In genomic region chr11:47248345-47248893, GRCm38 (mm10) we compare ENCODE assay signal across 15 mouse cellular contexts.
DNase-seq lines count a peak whose midpoint lies in the region; ATAC-seq and TF ChIP-seq lines count a peak whose summit lies in the region.
"Had no signal": no experiment of that assay in that cellular context is flagged by ENCODE, and none has a peak within 500 bp of the region (broad histone marks: within the 10 kb centered on the region; RNA-seq: fewer than 3 reads in every experiment).

No protein-coding gene starts in this region.

- no peak overlapping the region for H3K27ac ChIP-seq in hindbrain, embryonic 11.5 days (ENCODE audit: low read depth, low read length)
- H3K27ac ChIP-seq in hindbrain, embryonic 13.5 days = no peak overlapping the region
- no peak overlapping the region for H3K27ac ChIP-seq in forebrain, postnatal 0 days (ENCODE audit: low read depth, low read length)
- no peak overlapping the region for H3K27ac ChIP-seq in hindbrain, embryonic 16.5 days (ENCODE audit: low read depth, low read length)
- H3K27ac ChIP-seq: heart, adult 2 months had no signal

- H3K4me2 ChIP-seq in hindbrain, embryonic 11.5 days (replicated peaks; ENCODE audit: low read depth, low read length) = no peak overlapping the region
- H3K4me2 ChIP-seq in hindbrain, embryonic 13.5 days = no peak overlapping the region
- H3K4me2 ChIP-seq in forebrain, postnatal 0 days (ENCODE audit: low read depth) = no peak overlapping the region
- H3K4me2 ChIP-seq in hindbrain, embryonic 16.5 days (ENCODE audit: low read length) = no peak overlapping the region

- H3K4me3 ChIP-seq in hindbrain, embryonic 11.5 days (ENCODE audit: low read depth, low read length) = no peak overlapping the region
- no peak overlapping the region for H3K4me3 ChIP-seq in hindbrain, embryonic 13.5 days
- no peak overlapping the region for H3K4me3 ChIP-seq in forebrain, postnatal 0 days (ENCODE audit: low read depth, low read length)
- no peak overlapping the region for H3K4me3 ChIP-seq in hindbrain, embryonic 16.5 days (ENCODE audit: low read length)
- H3K4me3 ChIP-seq: erythroblast, embryonic 14.5 days; heart, adult 2 months had no signal

- no peak for TF ChIP-seq POLR2A in brain, embryonic 14.5 days (IDR thresholded peaks at IDR 0.05; ENCODE audit: borderline replicate concordance, extremely low read depth, insufficient read depth, insufficient read length, poor library complexity, severe bottlenecking)

- peak; percentile 26; the same call in 1 of the 2 replicates for ATAC-seq in hindbrain, embryonic 11.5 days (ENCODE audit: low FRiP score)
- no peak for ATAC-seq in hindbrain, embryonic 13.5 days (ENCODE audit: low FRiP score)
- no peak; the same call in 1 of the 2 replicates for ATAC-seq in forebrain, postnatal 0 days
- no peak for ATAC-seq in hindbrain, embryonic 16.5 days

- no peak overlapping the region for H3K9ac ChIP-seq in hindbrain, embryonic 11.5 days (ENCODE audit: low read depth, low read length)
- no peak overlapping the region for H3K9ac ChIP-seq in hindbrain, embryonic 13.5 days
- no peak overlapping the region for H3K9ac ChIP-seq in forebrain, postnatal 0 days
- no peak overlapping the region for H3K9ac ChIP-seq in hindbrain, embryonic 16.5 days (ENCODE audit: low read depth, low read length)

- TF ChIP-seq CTCF in brain, embryonic 14.5 days (IDR thresholded peaks at IDR 0.05; ENCODE audit: borderline replicate concordance, extremely low read depth, insufficient read depth, insufficient read length) = no peak
- TF ChIP-seq CTCF in forebrain, postnatal 0 days (IDR thresholded peaks at IDR 0.05; ENCODE audit: low read depth) = no peak

- no peaks in the 10 kb centered on the region for H3K9me3 ChIP-seq in hindbrain, embryonic 11.5 days (ENCODE audit: control insufficient read depth, low read length)
- H3K9me3 ChIP-seq in hindbrain, embryonic 13.5 days = no peaks in the 10 kb centered on the region
- H3K9me3 ChIP-seq in forebrain, postnatal 0 days (ENCODE audit: low read length) = no peaks in the 10 kb centered on the region
- no peaks in the 10 kb centered on the region for H3K9me3 ChIP-seq in hindbrain, embryonic 16.5 days (ENCODE audit: control insufficient read depth, low read length)

- 75% methylated on average over 4 of the region's 4 CpGs for WGBS in hindbrain, embryonic 11.5 days
- 61% methylated on average over 4 of the region's 4 CpGs for WGBS in hindbrain, embryonic 13.5 days
- 36% methylated on average over 4 of the region's 4 CpGs for WGBS in forebrain, postnatal 0 days
- 49% methylated on average over 4 of the region's 4 CpGs for WGBS in hindbrain, embryonic 16.5 days

- DNase-seq in cerebellum, adult 18-20 months = peak; percentile 1 to 2
- DNase-seq in cerebellum, adult 11-12 months = no peak
- DNase-seq in hindbrain, embryonic 11.5 days (ENCODE audit: low spot score) = no peak
- DNase-seq in brain, embryonic 14.5 days (ENCODE audit: low read depth) = peak; percentile 88
- DNase-seq in forebrain, postnatal 0 days = peak; percentile 26
- no peak for DNase-seq in right cerebral cortex, postnatal 4 days
- DNase-seq: adrenal gland, postnatal 14 days; heart, adult 2 months; kidney, adult 9 months; retina, postnatal 1 day; thymus, postnatal 25 days had no signal

- no peaks in the 10 kb centered on the region for H3K27me3 ChIP-seq in hindbrain, embryonic 11.5 days (ENCODE audit: control insufficient read depth, insufficient read depth, low read length)
- no peaks in the 10 kb centered on the region for H3K27me3 ChIP-seq in hindbrain, embryonic 13.5 days
- H3K27me3 ChIP-seq in forebrain, postnatal 0 days (ENCODE audit: insufficient read depth, low read length) = no peaks in the 10 kb centered on the region
- no peaks in the 10 kb centered on the region for H3K27me3 ChIP-seq in hindbrain, embryonic 16.5 days (replicated peaks; ENCODE audit: control insufficient read depth, insufficient read depth, low read length)
- H3K27me3 ChIP-seq: CH12.LX had no signal

- no peaks in the 10 kb centered on the region for H3K4me1 ChIP-seq in hindbrain, embryonic 11.5 days (replicated peaks; ENCODE audit: control insufficient read depth, insufficient read depth, low read length)
- H3K4me1 ChIP-seq in hindbrain, embryonic 13.5 days (replicated peaks) = peaks cover 19% of the 10 kb centered on the region
- peaks cover 4% of the 10 kb centered on the region; the same call in 1 of the 2 replicates for H3K4me1 ChIP-seq in forebrain, postnatal 0 days (ENCODE audit: insufficient read depth)
- no peaks in the 10 kb centered on the region; the same call in 1 of the 2 replicates for H3K4me1 ChIP-seq in hindbrain, embryonic 16.5 days (ENCODE audit: control insufficient read depth, insufficient read depth, low read depth, low read length)

- H3K36me3 ChIP-seq in hindbrain, embryonic 11.5 days (ENCODE audit: control insufficient read depth, insufficient read depth, low read length) = no peaks in the 10 kb centered on the region
- no peaks in the 10 kb centered on the region for H3K36me3 ChIP-seq in hindbrain, embryonic 13.5 days
- H3K36me3 ChIP-seq in forebrain, postnatal 0 days (ENCODE audit: insufficient read depth) = no peaks in the 10 kb centered on the region
- no peaks in the 10 kb centered on the region for H3K36me3 ChIP-seq in hindbrain, embryonic 16.5 days (ENCODE audit: control insufficient read depth, insufficient read depth, low read length)

Comparison
In these comparisons a context has a peak if more than half of its experiments do, and no peak if none do; other contexts are left out.
1. DNase-seq: peak in cerebellum, adult 18-20 months (2 of 2), brain, embryonic 14.5 days (single experiment) and forebrain, postnatal 0 days (single experiment); none in cerebellum, adult 11-12 months (single experiment), hindbrain, embryonic 11.5 days (single experiment) and right cerebral cortex, postnatal 4 days (single experiment).